Comparison of ENCODE assay signal across 18 mouse cellular contexts in the genomic region with DNA sequence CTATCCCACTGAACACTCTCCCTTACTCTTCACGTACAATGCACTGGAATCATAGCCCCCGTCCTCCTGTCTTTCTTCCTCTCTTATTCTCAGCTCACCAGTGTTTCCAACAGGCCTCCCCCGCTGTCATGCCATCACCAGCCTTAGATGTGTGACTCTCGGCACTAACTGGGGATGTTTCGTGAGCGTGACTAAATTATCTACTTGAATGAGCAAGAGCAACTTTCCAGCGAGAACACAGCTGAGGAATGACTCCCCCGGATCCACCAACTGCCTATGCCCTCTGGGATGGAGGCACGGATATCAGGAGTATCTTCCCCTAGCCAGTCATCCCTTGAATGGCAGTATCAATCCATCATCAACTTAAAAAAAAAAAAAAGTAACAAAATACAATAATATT. TPM values are rescaled to one million over a fixed set of nuclear protein-coding genes. Genes with fewer than 3 reads are reported as not detected.
"Had no signal": no experiment of that assay in that cellular context is flagged by ENCODE, and none has a peak within 500 bp of the region (broad histone marks: within the 10 kb centered on the region; RNA-seq: fewer than 3 reads in every experiment).

No protein-coding gene starts in this region.

- H3K27me3 ChIP-seq: limb, embryonic 12.5 days; limb, embryonic 15.5 days; midbrain, embryonic 12.5 days; midbrain, embryonic 15.5 days; neural tube, embryonic 12.5 days; neural tube, embryonic 15.5 days had no signal

- DNase-seq: kidney, adult 9 months; kidney, postnatal 25 days; left cerebral cortex, postnatal 4 days; liver, postnatal 0 days; lung, embryonic 14.5 days; thymus, adult 18-20 months; thymus, postnatal 36 days had no signal

- H3K9me3 ChIP-seq: limb, embryonic 12.5 days; limb, embryonic 15.5 days; midbrain, embryonic 12.5 days; midbrain, embryonic 15.5 days; neural tube, embryonic 12.5 days; neural tube, embryonic 15.5 days had no signal

- H3K4me2 ChIP-seq: limb, embryonic 12.5 days; limb, embryonic 15.5 days; liver, embryonic 11.5 days; lung, embryonic 14.5 days; midbrain, embryonic 12.5 days; midbrain, embryonic 15.5 days; neural tube, embryonic 12.5 days; neural tube, embryonic 15.5 days had no signal

- H3K9ac ChIP-seq: limb, embryonic 12.5 days; limb, embryonic 15.5 days; liver, embryonic 14.5 days; liver, postnatal 0 days; lung, embryonic 14.5 days; midbrain, embryonic 12.5 days; midbrain, embryonic 15.5 days; neural tube, embryonic 12.5 days; neural tube, embryonic 15.5 days had no signal

- H3K4me3 ChIP-seq: limb, embryonic 12.5 days; limb, embryonic 15.5 days; midbrain, embryonic 12.5 days; midbrain, embryonic 15.5 days; neural tube, embryonic 12.5 days; neural tube, embryonic 15.5 days had no signal

- ATAC-seq: intestine, postnatal 0 days; liver, postnatal 0 days; lung, postnatal 0 days; midbrain, embryonic 15.5 days had no signal

- H3K4me1 ChIP-seq: limb, embryonic 12.5 days; limb, embryonic 15.5 days; midbrain, embryonic 12.5 days; midbrain, embryonic 15.5 days; neural tube, embryonic 12.5 days; neural tube, embryonic 15.5 days had no signal

- H3K27ac ChIP-seq: limb, embryonic 12.5 days; limb, embryonic 15.5 days; liver, embryonic 14.5 days; macrophage; midbrain, embryonic 12.5 days; midbrain, embryonic 15.5 days; neural tube, embryonic 12.5 days; neural tube, embryonic 15.5 days had no signal

RNA-seq across cellular contexts. Expression of a gene that starts 41.2 kb away (rescaled TPM):
- polyA plus RNA-seq: macrophage had no signal

RNA-seq across cellular contexts. Expression of a gene that starts 47.9 kb away (rescaled TPM):
- polyA plus RNA-seq: lung, postnatal 0 days; macrophage; midbrain, embryonic 15.5 days; neural tube, embryonic 12.5 days had no signal
